ENCODE assay signal across 9 mouse cellular contexts in genomic region chr11:76477095-76477525, GRCm38 (mm10).
DNase-seq lines count a peak whose midpoint lies in the region; ATAC-seq and TF ChIP-seq lines count a peak whose summit lies in the region.
"Had no signal": no experiment of that assay in that cellular context is flagged by ENCODE, and none has a peak within 500 bp of the region (broad histone marks: within the 10 kb centered on the region; RNA-seq: fewer than 3 reads in every experiment).

No protein-coding gene starts in this region.

- no peak for TF ChIP-seq CTCF in layer of hippocampus, adult 2 months (conservative IDR thresholded peaks at IDR 0.05)

- no peak overlapping the region for H3K4me3 ChIP-seq in layer of hippocampus, adult 2 months
- H3K4me3 ChIP-seq in embryonic facial prominence, embryonic 12.5 days = no peak overlapping the region
- no peak overlapping the region for H3K4me3 ChIP-seq in kidney, embryonic 15.5 days (replicated peaks)
- no peak overlapping the region for H3K4me3 ChIP-seq in neural tube, embryonic 14.5 days (ENCODE audit: low read depth, low read length)

- 26% methylated on average over 5 of the region's 5 CpGs for WGBS in embryonic facial prominence, embryonic 12.5 days
- 30% methylated on average over 5 of the region's 5 CpGs for WGBS in kidney, embryonic 15.5 days
- WGBS in neural tube, embryonic 14.5 days = 14% methylated on average over 5 of the region's 5 CpGs

- no peaks in the 10 kb centered on the region for H3K9me3 ChIP-seq in embryonic facial prominence, embryonic 12.5 days
- no peaks in the 10 kb centered on the region for H3K9me3 ChIP-seq in kidney, embryonic 15.5 days (replicated peaks)
- no peaks in the 10 kb centered on the region for H3K9me3 ChIP-seq in neural tube, embryonic 14.5 days (ENCODE audit: control insufficient read depth, low read length)

- H3K9ac ChIP-seq in embryonic facial prominence, embryonic 12.5 days = no peak overlapping the region
- H3K9ac ChIP-seq in kidney, embryonic 15.5 days = no peak overlapping the region
- 0 out of 2 replicates have a peak overlapping the region, but pooled peaks have one; percentile 29 for H3K9ac ChIP-seq in neural tube, embryonic 14.5 days (replicated peaks; ENCODE audit: low read depth, low read length)

- H3K27me3 ChIP-seq in embryonic facial prominence, embryonic 12.5 days = no peaks in the 10 kb centered on the region
- no peaks in the 10 kb centered on the region for H3K27me3 ChIP-seq in kidney, embryonic 15.5 days
- no peaks in the 10 kb centered on the region for H3K27me3 ChIP-seq in neural tube, embryonic 14.5 days (ENCODE audit: control insufficient read depth, insufficient read depth, low read length)

- H3K27ac ChIP-seq in layer of hippocampus, adult 2 months = peak overlapping the region; percentile 55
- H3K27ac ChIP-seq in embryonic facial prominence, embryonic 12.5 days = peak overlapping the region; percentile 52
- peak overlapping the region; percentile 57; the same call in 1 of the 2 replicates for H3K27ac ChIP-seq in kidney, embryonic 15.5 days
- H3K27ac ChIP-seq in neural tube, embryonic 14.5 days (ENCODE audit: low read depth, low read length) = peak overlapping the region; percentile 66

- no peak overlapping the region for H3K4me2 ChIP-seq in embryonic facial prominence, embryonic 12.5 days (replicated peaks)
- no peak overlapping the region for H3K4me2 ChIP-seq in kidney, embryonic 15.5 days
- no peak overlapping the region for H3K4me2 ChIP-seq in neural tube, embryonic 14.5 days (ENCODE audit: low read depth, low read length)

- no peak for DNase-seq in layer of hippocampus, adult 2 months (ENCODE audit: low spot score in 2 of 2)
- DNase-seq in layer of hippocampus, adult 9-11 months = no peak
- no peak for DNase-seq in layer of hippocampus, adult 11-12 months (ENCODE audit: low spot score)
- DNase-seq in B cell, adult 2 months = no peak
- no peak for DNase-seq in gastrocnemius, adult 18-20 months (ENCODE audit: low spot score)
- DNase-seq: right cerebral cortex, postnatal 4 days had no signal

- 0 out of 2 replicates have a peak, but pooled peaks have one; percentile 13 for ATAC-seq in embryonic facial prominence, embryonic 12.5 days (ENCODE audit: insufficient number of reproducible peaks, insufficient read depth, low FRiP score, low TSS enrichment)
- peak; percentile 63; the same call in 1 of the 2 replicates for ATAC-seq in kidney, embryonic 15.5 days (replicated peaks; ENCODE audit: low FRiP score)
- ATAC-seq in neural tube, embryonic 14.5 days (ENCODE audit: low read depth) = peak; percentile 52; the same call in 1 of the 2 replicates

- H3K4me1 ChIP-seq in embryonic facial prominence, embryonic 12.5 days = peaks cover 24% of the 10 kb centered on the region
- peaks cover 44% of the 10 kb centered on the region for H3K4me1 ChIP-seq in kidney, embryonic 15.5 days
- peaks cover 34% of the 10 kb centered on the region for H3K4me1 ChIP-seq in neural tube, embryonic 14.5 days (ENCODE audit: control insufficient read depth, insufficient read depth, low read length)

- peaks cover 31% of the 10 kb centered on the region for H3K36me3 ChIP-seq in embryonic facial prominence, embryonic 12.5 days
- peaks cover 48% of the 10 kb centered on the region for H3K36me3 ChIP-seq in kidney, embryonic 15.5 days
- peaks cover 8% of the 10 kb centered on the region; the same call in 1 of the 2 replicates for H3K36me3 ChIP-seq in neural tube, embryonic 14.5 days (ENCODE audit: control insufficient read depth, insufficient read depth, low read length)

Comparison
In these comparisons a context has a peak if more than half of its experiments do, and no peak if none do; other contexts are left out.
1. ATAC-seq: peak in every context shown above with its lines; median percentile 63 in kidney, embryonic 15.5 days; 52 in neural tube, embryonic 14.5 days; 13 in embryonic facial prominence, embryonic 12.5 days.